ENCODE assay signal across 32 mouse cellular contexts in the genomic region with DNA sequence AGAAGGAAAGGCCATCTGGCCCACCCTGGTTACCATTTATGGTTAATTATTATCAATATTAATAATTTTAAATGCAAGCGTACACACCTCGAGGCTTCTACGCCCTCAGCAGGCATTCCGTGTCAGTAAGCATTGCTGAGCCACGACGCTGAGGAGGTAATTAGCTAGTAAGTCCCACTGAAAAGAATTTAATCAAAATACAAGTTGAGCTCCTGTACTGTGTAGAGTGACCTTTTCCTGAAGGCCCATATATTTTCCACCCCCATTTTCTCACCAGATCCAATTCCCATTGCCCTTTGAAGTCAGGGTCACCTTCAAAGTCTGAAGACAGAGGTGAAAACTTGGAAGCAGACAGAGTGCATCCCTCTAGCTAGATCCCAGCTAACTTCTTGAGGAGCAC.
"Had no signal": no experiment of that assay in that cellular context is flagged by ENCODE, and none has a peak within 500 bp of the region (broad histone marks: within the 10 kb centered on the region; RNA-seq: fewer than 3 reads in every experiment).

No protein-coding gene starts in this region.

- H3K4me1 ChIP-seq: hindbrain, embryonic 10.5 days; hindbrain, embryonic 12.5 days; hindbrain, embryonic 15.5 days; intestine, embryonic 15.5 days had no signal

- H3K36me3 ChIP-seq: heart, embryonic 10.5 days; heart, embryonic 12.5 days; heart, embryonic 13.5 days; heart, embryonic 15.5 days; hindbrain, embryonic 10.5 days; hindbrain, embryonic 12.5 days; hindbrain, embryonic 13.5 days; hindbrain, embryonic 15.5 days; intestine, embryonic 15.5 days had no signal

- H3K4me2 ChIP-seq: heart, embryonic 11.5 days; heart, embryonic 15.5 days; hindbrain, embryonic 12.5 days; hindbrain, embryonic 13.5 days; hindbrain, embryonic 14.5 days; hindbrain, embryonic 15.5 days; intestine, embryonic 15.5 days had no signal

- H3K9me3 ChIP-seq: heart, embryonic 10.5 days; heart, embryonic 12.5 days; heart, embryonic 13.5 days; heart, embryonic 15.5 days; hindbrain, embryonic 10.5 days; hindbrain, embryonic 12.5 days; hindbrain, embryonic 13.5 days; hindbrain, embryonic 15.5 days; intestine, embryonic 15.5 days had no signal

- H3K4me3 ChIP-seq: heart, adult 2 months; heart, embryonic 10.5 days; heart, embryonic 12.5 days; heart, embryonic 13.5 days; heart, embryonic 15.5 days; hindbrain, embryonic 10.5 days; hindbrain, embryonic 12.5 days; hindbrain, embryonic 13.5 days; hindbrain, embryonic 15.5 days; intestine, embryonic 15.5 days; layer of hippocampus, adult 2 months; left cerebral cortex, adult 2 months had no signal

- ATAC-seq: hindbrain, embryonic 16.5 days; hindbrain, postnatal 0 days; inflammation-experienced regulatory T-cells, adult 6 months; intestine, embryonic 15.5 days; intestine, embryonic 16.5 days; intestine, postnatal 0 days had no signal

- H3K27ac ChIP-seq: heart, adult 2 months; heart, embryonic 10.5 days; heart, embryonic 13.5 days; heart, embryonic 15.5 days; hindbrain, embryonic 10.5 days; hindbrain, embryonic 12.5 days; hindbrain, embryonic 13.5 days; hindbrain, embryonic 14.5 days; hindbrain, embryonic 15.5 days; hindbrain, postnatal 0 days; intestine, embryonic 15.5 days; layer of hippocampus, adult 2 months; left cerebral cortex, adult 2 months had no signal

- H3K27me3 ChIP-seq: heart, embryonic 12.5 days; heart, embryonic 13.5 days; heart, embryonic 15.5 days; hindbrain, embryonic 12.5 days; hindbrain, embryonic 13.5 days; hindbrain, embryonic 15.5 days; intestine, embryonic 15.5 days had no signal

- DNase-seq: heart, adult 18-20 months; heart, adult 2 months; heart, postnatal 10 days; heart, postnatal 14 days; heart, postnatal 36 days; heart, postnatal 4 days; kidney, adult 11 months; kidney, adult 2 months; kidney, adult 8-10 months; kidney, adult 9 months; kidney, postnatal 25 days; kidney, postnatal 36 days; layer of hippocampus, adult 9-11 months; layer of hippocampus, postnatal 36 days had no signal

- H3K9ac ChIP-seq: heart, embryonic 12.5 days; heart, embryonic 13.5 days; heart, embryonic 15.5 days; hindbrain, embryonic 12.5 days; hindbrain, embryonic 13.5 days; hindbrain, embryonic 14.5 days; hindbrain, embryonic 15.5 days; intestine, embryonic 15.5 days had no signal
